Comparison of ENCODE assay signal across 8 mouse cellular contexts in genomic region chr19:10203848-10204615, GRCm38 (mm10). TPM values are rescaled to one million over a fixed set of nuclear protein-coding genes. Genes with fewer than 3 reads are reported as not detected.
DNase-seq lines count a peak whose midpoint lies in the region; ATAC-seq and TF ChIP-seq lines count a peak whose summit lies in the region.

TSS of gene Tmem258 (plus strand) at chr19:10204014.
TSS of gene Fen1 (minus strand) at chr19:10204169.

- peak within 1 kb of the TSS; percentile 90 for H3K27ac ChIP-seq in bone marrow macrophage, adult 2 months (ENCODE audit: insufficient read depth, low read depth, low read length)
- peak within 1 kb of the TSS; percentile 71 for H3K27ac ChIP-seq in embryonic fibroblast, embryonic 13.5 days (ENCODE audit: insufficient read depth, low read length)
- H3K27ac ChIP-seq in heart, embryonic 10.5 days, result peak within 1 kb of the TSS; percentile 95
- peak within 1 kb of the TSS; percentile 91 for H3K27ac ChIP-seq in kidney, embryonic 15.5 days

- H3K4me3 ChIP-seq in bone marrow macrophage, adult 2 months (ENCODE audit: insufficient read depth, low read length), result peak within 1 kb of the TSS; percentile 86
- peak within 1 kb of the TSS; percentile 89 for H3K4me3 ChIP-seq in embryonic fibroblast, embryonic 13.5 days (ENCODE audit: insufficient read depth, low read length)
- H3K4me3 ChIP-seq in heart, embryonic 10.5 days, result peak within 1 kb of the TSS; percentile 91
- peak within 1 kb of the TSS; percentile 74 for H3K4me3 ChIP-seq in kidney, embryonic 15.5 days (replicated peaks)

- peak within 1 kb of the TSS; percentile 84 for H3K9ac ChIP-seq in kidney, embryonic 15.5 days

- DNase-seq in 416B (ENCODE audit: low read depth) (peak; percentile 96), liver (peak; percentile 92)
- DNase-seq in heart, embryonic 10.5 days (ENCODE audit: low spot score), result peak; percentile 96
- DNase-seq in spleen, postnatal 4 days (ENCODE audit: low spot score in 2 of 2), result peak; percentile 90 to 96

- H3K27me3 ChIP-seq in heart, embryonic 10.5 days (ENCODE audit: insufficient read depth, poor library complexity, severe bottlenecking), result no peaks in the 10 kb centered on the region
- H3K27me3 ChIP-seq in kidney, embryonic 15.5 days, result no peaks in the 10 kb centered on the region

- H3K4me2 ChIP-seq in kidney, embryonic 15.5 days, result peak within 1 kb of the TSS; percentile 81

- no peak for TF ChIP-seq POLR2A in bone marrow macrophage, adult 2 months (IDR thresholded peaks at IDR 0.05; ENCODE audit: borderline replicate concordance, low read depth, low read length)
- peak; percentile 88 for TF ChIP-seq POLR2A in embryonic fibroblast, embryonic 13.5 days (IDR thresholded peaks at IDR 0.05; ENCODE audit: low read depth, low read length)

- TF ChIP-seq CTCF in bone marrow macrophage, adult 2 months (IDR thresholded peaks at IDR 0.05; ENCODE audit: low read depth, low read length), result no peak
- no peak for TF ChIP-seq CTCF in embryonic fibroblast, embryonic 13.5 days (IDR thresholded peaks at IDR 0.05; ENCODE audit: borderline replicate concordance, insufficient read depth, low read length)

- peaks cover 60% of the 10 kb centered on the region for H3K36me3 ChIP-seq in heart, embryonic 10.5 days
- peaks cover 65% of the 10 kb centered on the region for H3K36me3 ChIP-seq in kidney, embryonic 15.5 days

- H3K4me1 ChIP-seq in bone marrow macrophage, adult 2 months (ENCODE audit: control insufficient read depth, insufficient read depth, low read length), result peaks cover 4% of the 10 kb centered on the region; the same call in 1 of the 2 replicates
- H3K4me1 ChIP-seq in embryonic fibroblast, embryonic 13.5 days (ENCODE audit: control insufficient read depth, insufficient read depth, low read length), result 0 out of 2 replicates have a peak, but pooled peaks cover 3% of the 10 kb centered on the region
- H3K4me1 ChIP-seq in heart, embryonic 10.5 days, result peaks cover 17% of the 10 kb centered on the region
- H3K4me1 ChIP-seq in kidney, embryonic 15.5 days, result peaks cover 16% of the 10 kb centered on the region

- under 1% methylated on average over 40 of the region's 40 CpGs for WGBS in heart, embryonic 10.5 days
- WGBS in kidney, embryonic 15.5 days, result under 1% methylated on average over 40 of the region's 40 CpGs

- peak; percentile 92 for ATAC-seq in kidney, embryonic 15.5 days (replicated peaks; ENCODE audit: low FRiP score)
- peak; percentile 88 for ATAC-seq in monocyte, adult 5-6 weeks (replicated peaks; ENCODE audit: insufficient number of reproducible peaks, low FRiP score, low TSS enrichment, poor library complexity, severe bottlenecking)

- no peaks in the 10 kb centered on the region for H3K9me3 ChIP-seq in heart, embryonic 10.5 days
- no peaks in the 10 kb centered on the region for H3K9me3 ChIP-seq in kidney, embryonic 15.5 days (replicated peaks)

RNA-seq across cellular contexts. Expression of gene Tmem258, which starts in this region (rescaled TPM):
- polyA plus RNA-seq in bone marrow macrophage, adult 2 months (2012; ENCODE audit: insufficient read depth, insufficient read length, missing spikeins), result 146 and 159 TPM in 2 replicates
- 285 and 290 TPM in 2 replicates for polyA plus RNA-seq in embryonic fibroblast, embryonic 13.5 days (2011; ENCODE audit: insufficient read length, low read depth, missing spikeins)
- 384 and 400 TPM in 2 replicates for polyA plus RNA-seq in heart, embryonic 10.5 days (2016; fragmentation: Nextera tagmentation; extraction: Ambion mirVana)
- polyA plus RNA-seq in kidney, embryonic 15.5 days (2015; fragmentation: Nextera tagmentation; extraction: Ambion mirVana), result 477 and 511 TPM in 2 replicates
- total RNA-seq in monocyte, adult 5-6 weeks (2017), result 129 to 133 TPM (median 132 TPM) in 3 replicates

RNA-seq across cellular contexts. Expression of gene Fen1, which starts in this region (rescaled TPM):
- 31.1 and 31.2 TPM in 2 replicates for polyA plus RNA-seq in bone marrow macrophage, adult 2 months (2012; ENCODE audit: insufficient read depth, insufficient read length, missing spikeins)
- polyA plus RNA-seq in embryonic fibroblast, embryonic 13.5 days (2011; ENCODE audit: insufficient read length, low read depth, missing spikeins), result 17.2 and 22.1 TPM in 2 replicates
- 96.5 and 128 TPM in 2 replicates for polyA plus RNA-seq in heart, embryonic 10.5 days (2016; fragmentation: Nextera tagmentation; extraction: Ambion mirVana)
- 109 and 111 TPM in 2 replicates for polyA plus RNA-seq in kidney, embryonic 15.5 days (2015; fragmentation: Nextera tagmentation; extraction: Ambion mirVana)
- 31.8 to 42.7 TPM (median 41.9 TPM) in 3 replicates for total RNA-seq in monocyte, adult 5-6 weeks (2017)

Comparison
In these comparisons a context has a peak if more than half of its experiments do, and no peak if none do; other contexts are left out.
1. Peak in every context shown above with its lines: DNase-seq, ATAC-seq, H3K4me3 ChIP-seq and H3K27ac ChIP-seq.